Mouse (Mus musculus): ENCODE measurements around the gene Klf16. TPM values are rescaled to one million over a fixed set of nuclear protein-coding genes. Genes with fewer than 3 reads are reported as not detected.

Klf16 gene
- 7.7 and 9.3 TPM in 2 replicates for polyA plus RNA-seq (2012; ENCODE audit: insufficient read depth, insufficient read length, missing spikeins)

DNA sequence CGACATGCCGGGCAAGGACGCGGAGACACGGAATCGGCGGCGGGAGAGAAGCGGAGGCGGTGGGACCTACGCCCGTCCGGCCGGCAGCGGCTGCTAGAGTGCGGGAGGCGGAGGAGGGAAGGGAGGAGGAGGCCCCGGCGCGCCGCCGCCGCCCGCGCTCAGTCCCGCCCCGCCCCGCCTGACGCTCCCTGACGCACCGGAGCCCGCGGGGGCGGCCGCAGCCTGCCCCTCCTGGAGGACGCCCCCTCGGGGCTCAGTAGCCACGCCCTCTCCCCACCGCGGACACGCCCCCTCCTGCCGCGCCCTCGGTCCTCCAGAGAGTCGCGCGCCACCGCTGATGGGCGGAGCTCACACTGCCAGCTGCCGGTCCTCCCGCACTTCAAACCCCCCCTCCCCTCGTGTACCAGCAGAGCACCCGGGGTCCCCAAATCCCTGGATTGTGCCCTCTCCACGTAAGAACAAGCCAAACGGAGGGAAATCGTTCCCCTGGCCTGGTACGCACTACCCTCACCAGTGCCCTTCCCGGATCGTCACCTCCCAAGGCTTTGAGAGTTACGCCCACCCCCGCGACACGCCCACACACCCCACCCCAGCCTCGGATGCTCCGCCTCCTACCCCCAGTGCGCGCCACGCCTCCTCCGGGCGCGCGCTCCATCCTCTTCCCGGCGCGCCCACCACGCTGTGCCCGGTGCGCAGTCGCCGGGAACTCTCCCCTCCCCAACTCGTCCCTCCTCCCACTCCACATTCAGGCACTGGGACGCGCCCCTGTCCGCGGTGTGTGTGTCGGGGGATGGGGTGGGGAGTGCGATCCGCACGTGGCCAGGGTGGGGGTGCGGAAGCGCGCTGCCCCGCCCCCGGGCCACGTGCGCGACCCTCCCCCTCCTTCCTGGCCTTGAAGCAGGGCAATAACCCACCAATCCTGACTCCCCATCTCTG, at the start of gene Klf16:
TSS of gene Klf16 (minus strand) at position 127 of the 936 bp plus-strand sequence.
- peak within 1 kb of the TSS; percentile 92 for H3K4me3 ChIP-seq (ENCODE audit: insufficient read depth, low read length)

DNA sequence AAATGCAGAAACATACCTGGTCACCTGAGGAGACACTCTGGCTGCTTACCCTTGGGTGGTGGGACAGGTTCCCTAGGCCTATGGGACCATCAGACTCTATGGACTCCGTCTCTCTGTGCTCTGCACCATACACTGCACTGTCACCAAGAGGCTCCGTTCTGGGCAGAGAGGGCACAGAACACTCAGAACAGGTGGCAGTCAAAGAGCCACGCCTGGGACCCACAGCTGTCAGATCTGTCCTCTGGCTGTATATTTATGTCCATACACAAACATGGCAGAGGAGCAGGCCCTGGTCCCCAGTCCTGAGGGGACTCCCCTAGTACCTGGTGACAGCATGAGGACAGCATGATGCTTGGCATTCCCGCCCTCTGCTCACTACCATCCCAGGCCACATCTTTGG, 48.6 kb upstream of the Klf16 start:
- H3K27ac ChIP-seq (ENCODE audit: insufficient read depth, low read depth, low read length): no peak overlapping the region
- no peak overlapping the region for H3K4me3 ChIP-seq (ENCODE audit: insufficient read depth, low read length)
- H3K4me1 ChIP-seq (ENCODE audit: control insufficient read depth, insufficient read depth, low read length): peaks cover 9% of the 10 kb centered on the region
- no peak for TF ChIP-seq CTCF (IDR thresholded peaks at IDR 0.05; ENCODE audit: low read depth, low read length)
- no peak for TF ChIP-seq POLR2A (IDR thresholded peaks at IDR 0.05; ENCODE audit: borderline replicate concordance, low read depth, low read length)

More for the DNA sequence above, at the start of gene Klf16:
- H3K4me1 ChIP-seq (ENCODE audit: control insufficient read depth, insufficient read depth, low read length): peaks cover 17% of the 10 kb centered on the region
- TF ChIP-seq CTCF (IDR thresholded peaks at IDR 0.05; ENCODE audit: low read depth, low read length) (no peak), POLR2A (IDR thresholded peaks at IDR 0.05; ENCODE audit: borderline replicate concordance, low read depth, low read length) (no peak)
- H3K27ac ChIP-seq (ENCODE audit: insufficient read depth, low read depth, low read length): peak within 1 kb of the TSS; percentile 84

DNA sequence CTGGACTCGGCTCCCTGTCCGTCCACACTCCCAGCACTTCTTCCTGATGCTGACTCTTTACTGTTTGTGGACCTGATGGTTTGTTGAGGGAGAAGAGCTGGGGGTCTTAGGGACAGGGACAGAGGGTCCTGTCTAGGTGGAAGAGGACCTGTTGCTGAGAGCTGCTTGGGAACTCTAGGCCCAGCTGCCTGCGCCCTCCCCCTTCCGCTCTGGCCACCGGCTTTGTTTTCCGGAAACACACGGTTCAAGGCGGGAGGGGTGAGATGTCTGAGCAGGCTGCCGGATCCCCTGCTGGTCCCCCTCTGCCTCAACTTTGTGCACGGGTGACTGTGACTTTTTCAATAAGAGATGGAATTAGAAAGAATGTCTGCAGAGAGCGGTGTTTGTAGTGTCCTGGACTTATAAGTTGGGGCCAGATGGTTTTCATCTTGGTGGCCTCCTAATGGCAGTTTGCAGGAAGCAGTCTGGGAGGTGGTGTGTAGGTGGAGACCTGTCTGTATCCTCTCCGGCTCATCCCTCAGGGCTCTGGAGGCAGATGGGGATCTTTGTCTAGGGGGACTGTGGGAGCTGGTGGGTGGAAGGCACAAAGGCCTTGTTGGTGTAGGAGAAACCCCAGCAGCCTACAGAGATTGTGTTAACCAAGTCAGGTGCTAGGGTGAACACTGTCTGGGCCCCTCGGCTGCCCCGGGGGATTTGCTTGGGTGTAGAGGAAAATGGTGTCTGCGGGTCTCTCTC, 46.5 kb upstream of the Klf16 start:
- peaks cover 9% of the 10 kb centered on the region for H3K4me1 ChIP-seq (ENCODE audit: control insufficient read depth, insufficient read depth, low read length)
- H3K27ac ChIP-seq (ENCODE audit: insufficient read depth, low read depth, low read length): peak overlapping the region; percentile 79
- 0 out of 2 replicates have a peak, but pooled peaks have one; percentile 29 for TF ChIP-seq POLR2A (IDR thresholded peaks at IDR 0.05; ENCODE audit: borderline replicate concordance, low read depth, low read length)
- no peak for TF ChIP-seq CTCF (IDR thresholded peaks at IDR 0.05; ENCODE audit: low read depth, low read length)
- H3K4me3 ChIP-seq (ENCODE audit: insufficient read depth, low read length): peak overlapping the region; percentile 79

DNA sequence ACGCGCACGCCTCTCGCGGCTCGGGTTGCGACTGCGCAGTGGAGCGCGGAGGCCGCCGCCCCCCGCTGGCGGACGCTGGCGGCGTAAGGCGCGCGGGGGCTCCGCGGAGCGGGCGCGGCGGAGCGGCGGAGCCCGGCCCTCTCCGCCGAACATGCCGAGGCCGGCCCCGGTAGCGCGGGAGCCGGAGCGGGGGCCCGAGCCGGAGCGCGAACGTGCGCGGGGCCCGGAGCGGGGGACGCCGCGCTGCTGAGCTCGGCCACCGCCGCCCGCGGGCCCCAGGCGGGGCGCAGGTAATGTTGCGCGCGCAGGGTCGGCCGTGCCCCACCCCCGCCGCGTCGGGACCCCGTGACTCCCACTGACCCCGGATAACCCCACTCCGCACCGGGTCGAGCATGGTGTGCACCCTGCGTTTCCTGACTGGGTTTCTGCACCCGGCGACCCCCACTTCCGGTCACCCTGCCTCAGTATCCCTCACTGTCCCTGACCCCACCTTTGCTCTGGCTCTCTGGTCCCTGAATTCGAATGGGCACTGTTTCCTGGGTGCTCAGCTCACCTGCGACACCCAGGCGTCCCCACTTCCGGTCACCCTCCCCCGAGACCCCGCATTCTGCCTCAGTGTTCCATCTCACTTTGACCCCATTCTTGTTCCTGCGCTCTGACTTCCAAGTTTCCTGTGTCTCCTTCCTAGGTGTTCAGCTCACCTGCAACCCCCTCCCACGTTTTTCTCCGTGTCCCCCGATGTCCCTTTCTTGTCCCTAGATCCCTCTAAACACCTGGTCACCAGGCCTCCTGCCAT, 45.7 kb upstream of the Klf16 start, which contains the start of gene Csnk1g2:
TSS of gene Csnk1g2 (plus strand) at position 178 of the 796 bp plus-strand sequence.
- Histone ChIP-seq H3K4me3 (ENCODE audit: insufficient read depth, low read length) (peak within 1 kb of the TSS; percentile 79), H3K27ac (ENCODE audit: insufficient read depth, low read depth, low read length) (peak within 1 kb of the TSS; percentile 83), H3K4me1 (ENCODE audit: control insufficient read depth, insufficient read depth, low read length) (peaks cover 16% of the 10 kb centered on the region)
- no peak for TF ChIP-seq POLR2A (IDR thresholded peaks at IDR 0.05; ENCODE audit: borderline replicate concordance, low read depth, low read length)
- TF ChIP-seq CTCF (IDR thresholded peaks at IDR 0.05; ENCODE audit: low read depth, low read length): no peak

DNA sequence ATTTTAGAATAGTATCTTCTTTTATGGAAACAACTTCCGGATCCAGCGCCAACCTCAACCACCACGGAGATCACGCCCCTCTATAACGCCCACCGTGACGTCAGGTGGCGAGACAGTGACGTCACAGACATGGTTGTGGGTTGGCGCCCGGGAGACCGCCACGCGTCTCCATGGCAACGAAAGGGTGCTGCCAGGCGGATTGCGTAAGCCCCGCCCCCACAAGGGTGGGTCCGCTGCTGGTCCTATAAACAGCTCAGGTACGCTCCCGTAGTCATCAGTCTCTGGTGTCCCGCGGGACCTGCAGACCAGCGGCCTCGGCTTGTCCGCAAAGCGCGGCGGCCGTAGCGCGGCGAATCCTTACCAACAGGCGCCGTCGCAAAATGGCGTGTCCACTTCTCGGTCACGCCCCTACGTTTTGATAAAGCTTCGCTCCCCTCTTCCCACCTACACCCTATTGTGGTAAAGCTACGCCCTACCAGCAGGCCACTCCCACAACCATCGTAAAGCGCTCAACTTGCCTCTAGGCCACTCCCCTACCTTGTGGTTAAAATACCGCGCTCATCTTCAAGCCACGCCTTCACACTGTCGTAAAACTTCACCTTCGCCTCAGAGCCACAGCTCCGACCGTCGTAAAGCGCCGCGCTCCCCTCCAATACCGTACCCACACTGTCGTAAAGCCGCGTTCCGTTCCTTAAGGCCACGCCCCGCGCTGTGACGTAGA, 45.0 kb upstream of the Klf16 start:
- TF ChIP-seq POLR2A (IDR thresholded peaks at IDR 0.05; ENCODE audit: borderline replicate concordance, low read depth, low read length): no peak
- TF ChIP-seq CTCF (IDR thresholded peaks at IDR 0.05; ENCODE audit: low read depth, low read length): no peak
- Histone ChIP-seq H3K4me3 (ENCODE audit: insufficient read depth, low read length) (peak overlapping the region; percentile 65), H3K4me1 (ENCODE audit: control insufficient read depth, insufficient read depth, low read length) (peaks cover 23% of the 10 kb centered on the region), H3K27ac (ENCODE audit: insufficient read depth, low read depth, low read length) (peak overlapping the region; percentile 83)

GRCm38 (mm10) chr10:80621690-80621939, 44.5 kb upstream of the Klf16 start:
- peak overlapping the region; percentile 83 for H3K27ac ChIP-seq (ENCODE audit: insufficient read depth, low read depth, low read length)
- TF ChIP-seq POLR2A (IDR thresholded peaks at IDR 0.05; ENCODE audit: borderline replicate concordance, low read depth, low read length) (no peak), CTCF (IDR thresholded peaks at IDR 0.05; ENCODE audit: low read depth, low read length) (no peak)
- H3K4me3 ChIP-seq (ENCODE audit: insufficient read depth, low read length): peak overlapping the region; percentile 65
- H3K4me1 ChIP-seq (ENCODE audit: control insufficient read depth, insufficient read depth, low read length): peaks cover 24% of the 10 kb centered on the region

- Histone ChIP-seq H3K27ac (ENCODE audit: insufficient read depth, low read depth, low read length) (peak overlapping the region; percentile 83), H3K4me1 (ENCODE audit: control insufficient read depth, insufficient read depth, low read length) (peaks cover 24% of the 10 kb centered on the region)
Measured at GRCm38 (mm10) chr10:80620796-80621689, 43.9 kb upstream of the Klf16 start.

GRCm38 (mm10) chr10:80620365-80620764, 43.2 kb upstream of the Klf16 start:
- no peak overlapping the region for H3K27ac ChIP-seq (ENCODE audit: insufficient read depth, low read depth, low read length)
- peaks cover 24% of the 10 kb centered on the region for H3K4me1 ChIP-seq (ENCODE audit: control insufficient read depth, insufficient read depth, low read length)
- H3K4me3 ChIP-seq (ENCODE audit: insufficient read depth, low read length): no peak overlapping the region
- no peak for TF ChIP-seq CTCF (IDR thresholded peaks at IDR 0.05; ENCODE audit: low read depth, low read length)
- no peak for TF ChIP-seq POLR2A (IDR thresholded peaks at IDR 0.05; ENCODE audit: borderline replicate concordance, low read depth, low read length)

More at GRCm38 (mm10) chr10:80620796-80621689, 43.9 kb upstream of the Klf16 start:
- peak overlapping the region; percentile 65 for H3K4me3 ChIP-seq (ENCODE audit: insufficient read depth, low read length)
- TF ChIP-seq POLR2A (IDR thresholded peaks at IDR 0.05; ENCODE audit: borderline replicate concordance, low read depth, low read length): no peak
- TF ChIP-seq CTCF (IDR thresholded peaks at IDR 0.05; ENCODE audit: low read depth, low read length): no peak

Data from bone marrow macrophage, adult 2 months (primary cell).